Mouse (Mus musculus) splenic B cell, adult 2 months (primary cell): ENCODE results near the gene Csnk2b.
A peak's percentile ranks its signal among the peaks of the same experiment; 100 is the strongest.

Source experiments
- DNase-seq: peaks from one replicate; pipeline ENCODE4 v3.0.0-alpha.2; 2011; ENCODE audit warnings: low read depth, low spot score
- H3K27me3 ChIP-seq: 2 replicates; pipeline ENCODE4 v1.6.1; 2012; ENCODE audit warnings: mild to moderate bottlenecking, low read length, moderate library complexity, mixed read lengths; ENCODE audit not compliant: control insufficient read depth, poor library complexity, insufficient read depth, severe bottlenecking
- H3K36me3 ChIP-seq: 2 replicates; pipeline ENCODE4 v1.6.1; 2012; ENCODE audit warnings: mild to moderate bottlenecking, low read length, moderate library complexity, mixed read lengths; ENCODE audit not compliant: control insufficient read depth, poor library complexity, insufficient read depth, severe bottlenecking

Csnk2b gene

GRCm38 (mm10) chr17:35121871-35122303, at the start of gene Csnk2b:
Gene Csnk2b, minus strand, starts transcription at chr17:35122053.
- Histone ChIP-seq H3K27me3 (no peaks in the 10 kb centered on the region; the same call in 1 of the 2 replicates), H3K36me3 (peaks cover 10% of the 10 kb centered on the region; the same call in 1 of the 2 replicates)
- peak; percentile 65 for DNase-seq

- peak; percentile 89 for DNase-seq
- Histone ChIP-seq H3K27me3 (no peaks in the 10 kb centered on the region), H3K36me3 (no peaks in the 10 kb centered on the region)
Observed at GRCm38 (mm10) chr17:35168541-35169207, 46.8 kb upstream of the Csnk2b start.

GRCm38 (mm10) chr17:35167794-35168193, 45.9 kb upstream of the Csnk2b start:
- H3K36me3 ChIP-seq = no peaks in the 10 kb centered on the region
- no peaks in the 10 kb centered on the region for H3K27me3 ChIP-seq
- DNase-seq = no peak

DNA sequence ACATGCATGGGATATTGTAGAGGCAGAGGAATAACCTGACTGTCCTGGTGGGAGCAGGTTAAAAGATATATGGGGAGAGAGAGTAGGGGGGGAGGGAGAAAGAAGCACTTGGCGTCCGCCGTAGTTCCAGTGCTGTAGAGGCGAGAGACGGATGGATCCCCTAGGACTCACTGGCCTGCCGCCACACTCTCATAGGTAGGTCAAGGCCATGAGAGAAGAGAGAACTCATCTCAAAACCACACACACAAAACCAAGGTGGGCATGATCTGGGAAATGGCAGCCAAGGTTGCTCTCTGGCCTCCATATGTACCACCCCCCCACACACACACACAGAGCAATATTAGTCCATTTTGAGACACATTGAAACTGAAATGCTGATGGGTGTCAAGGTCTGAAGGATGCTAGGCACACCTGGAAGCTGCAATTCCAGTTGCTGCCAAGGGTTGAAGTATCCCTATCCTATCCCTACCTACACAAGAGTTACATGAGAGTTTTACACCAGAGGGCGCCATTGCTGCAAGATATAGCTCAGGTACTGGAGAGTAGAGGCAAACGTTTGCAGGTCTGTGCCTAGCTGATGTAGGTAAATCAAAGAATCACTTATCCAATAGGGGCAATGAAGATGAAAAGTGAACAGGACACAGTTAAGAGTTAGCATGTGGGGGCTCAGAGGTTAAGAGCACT, 44.6 kb upstream of the Csnk2b start:
- Histone ChIP-seq H3K36me3 (no peaks in the 10 kb centered on the region; the same call in 1 of the 2 replicates), H3K27me3 (no peaks in the 10 kb centered on the region)
- DNase-seq = peak; percentile 93

- DNase-seq = no peak
- peaks cover 5% of the 10 kb centered on the region for H3K36me3 ChIP-seq
Observed at GRCm38 (mm10) chr17:35165451-35166155, 43.8 kb upstream of the Csnk2b start.

DNA sequence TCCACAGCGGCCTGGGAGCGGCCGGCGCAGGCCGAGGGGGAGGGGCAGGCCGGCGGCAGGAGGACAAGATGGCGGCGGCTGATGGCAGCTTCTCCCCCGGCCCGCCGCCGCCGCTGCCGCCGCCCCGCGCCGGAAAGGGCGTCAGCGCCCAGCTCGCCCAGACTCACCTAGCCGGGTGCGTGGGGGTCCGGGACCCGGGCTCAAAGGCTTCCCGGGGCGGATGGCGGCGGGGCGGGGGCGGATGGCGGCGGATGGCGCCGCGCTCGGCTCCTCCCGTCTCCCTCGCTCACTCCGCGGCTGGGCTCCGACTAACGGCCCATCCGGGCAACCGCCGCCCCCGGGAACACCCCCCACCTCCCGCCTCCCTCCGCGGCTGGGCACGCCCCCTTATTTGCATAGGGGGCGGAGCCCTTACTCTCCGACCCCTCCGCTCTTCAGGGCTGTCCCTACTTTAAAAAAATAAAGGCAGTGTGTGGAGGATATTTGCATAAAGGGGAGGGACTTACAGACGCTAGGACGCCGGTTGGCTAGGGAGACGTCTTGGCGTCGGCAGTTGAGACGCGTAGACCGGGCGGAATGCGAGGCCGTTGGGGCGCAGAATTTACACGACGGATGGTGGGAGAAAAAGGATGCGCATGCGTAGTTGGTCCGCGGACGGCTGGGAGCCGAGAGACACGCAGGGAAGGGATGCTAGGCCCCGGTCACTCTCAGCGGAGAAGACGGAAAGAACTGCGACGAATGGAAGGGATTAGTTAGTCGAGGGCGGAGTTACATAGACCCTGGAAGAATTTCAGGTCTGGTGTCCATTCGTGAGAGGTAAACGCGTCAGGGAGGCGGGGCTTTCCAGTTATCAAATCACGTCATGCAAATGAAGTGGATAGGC, 43.0 kb upstream of the Csnk2b start, which contains the start of gene Prrc2a:
Gene Prrc2a (minus strand): TSS at position 330 of the 883 bp plus-strand sequence.
- no peaks in the 10 kb centered on the region for H3K27me3 ChIP-seq
- peak; percentile 98 for DNase-seq
- H3K36me3 ChIP-seq = peaks cover 12% of the 10 kb centered on the region

More at GRCm38 (mm10) chr17:35165451-35166155, 43.8 kb upstream of the Csnk2b start:
- H3K27me3 ChIP-seq = no peaks in the 10 kb centered on the region

DNA sequence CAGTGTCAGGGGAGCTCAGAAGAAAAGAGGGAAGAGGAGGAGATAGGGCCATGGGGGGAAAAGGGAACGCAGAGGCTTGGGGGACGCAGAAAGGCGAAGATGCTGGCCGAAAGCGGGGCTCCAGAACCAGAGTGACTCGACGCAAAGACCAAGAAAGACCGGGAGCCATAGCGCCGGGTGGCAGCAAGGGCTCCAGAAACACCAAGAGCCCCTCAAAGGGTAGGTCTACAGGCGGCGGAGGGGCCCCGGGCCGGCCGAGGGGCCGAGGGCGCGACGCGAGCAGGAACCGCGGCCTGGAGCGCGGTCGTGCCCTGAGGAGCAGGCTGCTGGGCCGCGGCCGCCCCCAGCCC, 42.3 kb upstream of the Csnk2b start:
- Histone ChIP-seq H3K27me3 (no peaks in the 10 kb centered on the region), H3K36me3 (peaks cover 15% of the 10 kb centered on the region)
- no peak for DNase-seq

GRCm38 (mm10) chr17:35163326-35164081, 41.7 kb upstream of the Csnk2b start:
- no peaks in the 10 kb centered on the region for H3K27me3 ChIP-seq
- peaks cover 21% of the 10 kb centered on the region for H3K36me3 ChIP-seq
- no peak for DNase-seq

- H3K36me3 ChIP-seq = peaks cover 26% of the 10 kb centered on the region
- DNase-seq = no peak
- H3K27me3 ChIP-seq = no peaks in the 10 kb centered on the region
Observed at GRCm38 (mm10) chr17:35162730-35163129, 40.9 kb upstream of the Csnk2b start.

- Histone ChIP-seq H3K27me3 (no peaks in the 10 kb centered on the region), H3K36me3 (peaks cover 31% of the 10 kb centered on the region)
- no peak for DNase-seq
Observed at GRCm38 (mm10) chr17:35162121-35162520, 40.3 kb upstream of the Csnk2b start.

DNA sequence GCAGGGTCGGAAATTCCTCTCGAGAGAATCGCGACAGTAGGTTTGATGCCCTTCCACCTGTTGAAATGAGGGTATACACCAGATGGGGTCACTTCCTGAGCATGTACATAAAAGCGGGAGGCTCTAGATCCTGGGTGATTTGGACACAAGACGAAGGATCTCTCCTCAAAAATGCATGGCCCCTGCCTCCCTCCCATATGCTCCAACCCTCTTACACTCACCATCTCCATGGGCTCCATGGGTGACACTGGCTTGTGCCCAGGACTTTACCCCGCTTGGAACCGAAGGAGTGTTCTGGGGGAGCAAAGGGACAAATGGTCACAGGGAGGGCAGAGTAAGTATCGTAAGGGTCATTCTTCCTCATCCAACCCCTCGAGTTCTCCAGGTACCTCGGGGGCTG, 39.6 kb upstream of the Csnk2b start:
- Histone ChIP-seq H3K36me3 (peaks cover 36% of the 10 kb centered on the region), H3K27me3 (no peaks in the 10 kb centered on the region)
- DNase-seq = no peak

- Histone ChIP-seq H3K27me3 (no peaks in the 10 kb centered on the region), H3K36me3 (peaks cover 41% of the 10 kb centered on the region)
- no peak for DNase-seq
Observed at GRCm38 (mm10) chr17:35159638-35160037, 37.8 kb upstream of the Csnk2b start.

DNA sequence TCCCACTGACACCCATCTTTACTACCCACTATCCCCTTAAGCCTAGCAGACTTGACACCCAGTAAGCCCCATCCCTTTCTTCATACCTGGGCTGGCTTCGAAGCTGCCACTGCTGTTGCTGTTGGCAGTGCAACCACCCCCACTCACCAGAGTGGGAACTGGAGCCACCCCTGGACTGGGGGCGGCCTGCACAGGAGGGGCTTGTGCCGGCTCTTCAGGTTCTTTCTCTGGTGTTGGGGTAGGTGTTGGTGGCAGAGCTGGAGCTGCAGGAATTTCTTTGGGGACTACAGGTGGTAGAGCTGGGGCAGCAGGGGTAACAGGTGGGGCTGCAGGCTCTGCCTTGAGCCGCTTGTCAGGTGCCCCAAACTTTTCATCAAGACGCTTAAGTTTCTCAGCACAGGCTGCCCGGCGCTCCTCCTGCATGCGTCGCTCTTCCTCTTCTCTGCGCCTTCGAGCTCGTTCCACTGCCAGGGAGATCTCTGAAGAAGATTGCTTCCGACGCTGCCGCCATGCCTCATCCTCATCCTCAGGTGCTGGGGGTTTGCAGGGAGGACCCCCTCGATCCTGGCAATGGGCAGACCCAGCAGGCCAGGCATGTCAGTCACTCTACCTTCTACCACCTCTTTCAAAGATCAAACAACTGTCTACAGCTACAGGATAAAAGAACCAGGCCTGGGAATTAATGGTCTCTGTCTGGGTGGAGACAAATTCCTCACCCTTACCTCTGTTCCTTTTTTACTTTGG, 37.2 kb upstream of the Csnk2b start:
- peaks cover 46% of the 10 kb centered on the region for H3K36me3 ChIP-seq
- no peaks in the 10 kb centered on the region for H3K27me3 ChIP-seq
- no peak for DNase-seq
